Mouse (Mus musculus) left cerebral cortex, postnatal 36 days (tissue): ENCODE results near the gene Fbxo46. TPM values are rescaled to one million over a fixed set of nuclear protein-coding genes. Genes with fewer than 3 reads are reported as not detected.
A peak's percentile ranks its signal among the peaks of the same experiment; 100 is the strongest.
"Not testable (repeated sequence)": the region's sequence is repeated elsewhere in the genome, so short reads cannot be mapped to it uniquely, and the experiment has no call there.

Source experiments
- DNase-seq, 2 experiments: peaks; one replicate each; pipeline ENCODE4 v3.0.0; 2021 to 2022; ENCODE audit warnings: low spot score in 2 of 2, mixed read lengths in 1 of 2
- intact Hi-C: fragments of 180-260 bp; cut with DNase I; formaldehyde crosslinking; loops from one replicate; pipeline ENCODE4 v1.15.1; 2025
- total RNA-seq, 2 experiments: library from RNA; stranded (reverse); gene quantifications; 2 replicates each; pipeline ENCODE4 v1.2.3; 2021

Gene Fbxo46
- total RNA-seq, 2 experiments from 2014 or later = 14.0 to 14.3 TPM

DNA sequence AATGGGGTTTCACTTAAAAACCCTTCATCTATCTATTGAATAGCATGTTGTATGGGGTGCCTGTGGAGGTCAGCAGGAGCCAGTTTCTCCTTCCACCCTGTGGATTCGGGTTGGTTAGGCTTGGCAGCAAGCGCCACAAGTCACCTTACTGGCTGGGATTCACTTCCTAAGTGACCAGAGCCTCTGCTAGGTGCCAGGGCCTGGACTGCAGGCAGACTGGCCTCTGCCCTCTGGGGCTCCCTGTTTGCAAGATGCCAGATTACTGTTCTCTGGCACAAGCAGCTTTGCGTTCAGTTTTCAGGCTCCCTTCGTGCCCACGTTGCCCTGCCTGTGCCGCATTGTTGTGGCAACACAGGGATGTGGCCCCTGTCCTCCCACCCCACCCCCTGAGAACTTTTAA is 5.1 kb downstream of the Fbxo46 start:
- DNase-seq = no peak
- intact Hi-C loops = no loop called here

DNA sequence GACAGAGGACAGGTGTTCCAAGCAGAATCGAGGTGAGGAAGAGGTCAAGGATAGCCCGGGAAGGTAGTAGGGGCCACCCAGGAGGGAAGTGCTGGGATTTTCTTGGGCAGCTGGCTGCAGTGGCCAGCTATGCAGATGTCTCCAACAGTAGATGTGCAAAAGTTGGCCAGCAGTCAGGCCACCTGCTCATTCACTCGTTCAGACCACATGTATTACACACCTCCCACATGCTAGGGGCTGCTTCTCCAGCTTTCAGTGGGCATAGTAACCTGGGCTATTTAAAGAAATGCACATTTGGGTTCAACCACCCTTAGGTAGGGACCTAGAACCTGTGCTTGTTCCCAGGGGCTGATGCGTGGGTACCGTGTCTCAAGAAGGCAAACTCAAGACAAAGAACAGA is 8.1 kb downstream of the Fbxo46 start:
- no peak for DNase-seq
- intact Hi-C loops = no loop called here

DNA sequence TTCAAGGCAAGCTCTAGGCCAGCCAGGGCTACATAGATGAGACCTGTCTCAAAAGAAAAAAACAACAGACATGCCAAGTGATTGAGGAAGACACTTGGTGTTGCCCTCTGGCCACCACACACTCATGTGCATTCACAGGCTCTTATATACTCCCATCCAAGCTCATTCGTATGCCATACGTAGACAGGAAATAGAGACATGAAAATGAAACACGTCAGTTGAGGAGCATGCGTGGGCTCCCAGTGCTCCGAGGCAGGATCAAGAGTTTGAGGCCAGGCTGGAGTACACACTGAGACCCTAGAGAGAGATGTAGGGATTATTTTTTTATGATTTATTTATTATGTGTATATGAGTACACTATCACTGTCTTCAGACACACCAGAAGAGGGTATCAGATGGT is 9.7 kb downstream of the Fbxo46 start:
- intact Hi-C loops = no loop called here
- no peak for DNase-seq

DNA sequence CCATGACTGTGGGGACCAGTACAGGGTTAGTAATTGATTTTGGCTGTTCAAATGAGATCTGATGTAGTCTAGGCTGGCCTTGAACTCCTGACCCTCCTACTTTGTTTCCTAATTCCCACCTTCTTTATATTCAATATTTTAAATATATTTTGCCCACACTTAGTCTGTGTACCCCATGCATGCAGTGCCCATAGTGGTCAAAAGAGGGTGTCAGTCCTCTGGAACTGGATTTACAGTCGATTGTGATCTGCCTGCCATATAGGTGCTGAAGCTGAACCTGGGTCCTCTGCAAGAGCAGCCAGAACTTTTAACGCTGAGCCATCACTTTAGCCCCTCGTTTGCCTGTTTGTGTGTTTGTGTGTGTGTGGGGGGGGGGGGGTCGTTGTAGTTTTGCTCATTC is 11.0 kb downstream of the Fbxo46 start:
- DNase-seq = no peak

DNA sequence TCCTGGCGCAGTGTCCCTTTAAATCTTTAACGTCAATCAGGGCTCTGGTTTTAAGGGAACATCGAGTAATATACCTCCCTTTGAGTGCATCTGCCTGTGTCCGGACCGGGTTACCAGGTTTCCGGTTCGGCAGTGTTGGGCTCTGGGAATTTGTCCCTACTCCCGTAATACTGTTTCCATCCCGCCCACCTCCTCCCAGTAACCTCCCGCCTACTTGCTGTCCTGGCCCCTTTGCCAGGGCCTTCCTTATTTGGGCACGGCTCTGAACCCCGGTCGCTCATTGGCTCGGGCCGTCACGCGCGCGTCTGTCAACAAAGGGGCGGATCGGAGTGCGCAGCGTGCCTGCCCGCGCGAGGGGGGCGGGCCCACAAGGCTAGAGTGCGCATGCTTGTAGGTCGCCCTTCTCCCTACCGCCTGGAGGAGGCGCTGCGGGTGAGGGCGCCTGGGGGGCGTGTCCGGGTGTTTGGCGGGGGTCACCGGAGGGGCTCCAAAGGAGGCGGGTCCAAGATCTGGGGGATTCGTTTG is 11.7 kb downstream of the Fbxo46 start:
- DNase-seq = peak; percentile 95 to 96
- intact Hi-C loops = no loop called here

More for the DNA sequence above, 11.0 kb downstream of the Fbxo46 start:
- intact Hi-C loops = no loop called here

DNA sequence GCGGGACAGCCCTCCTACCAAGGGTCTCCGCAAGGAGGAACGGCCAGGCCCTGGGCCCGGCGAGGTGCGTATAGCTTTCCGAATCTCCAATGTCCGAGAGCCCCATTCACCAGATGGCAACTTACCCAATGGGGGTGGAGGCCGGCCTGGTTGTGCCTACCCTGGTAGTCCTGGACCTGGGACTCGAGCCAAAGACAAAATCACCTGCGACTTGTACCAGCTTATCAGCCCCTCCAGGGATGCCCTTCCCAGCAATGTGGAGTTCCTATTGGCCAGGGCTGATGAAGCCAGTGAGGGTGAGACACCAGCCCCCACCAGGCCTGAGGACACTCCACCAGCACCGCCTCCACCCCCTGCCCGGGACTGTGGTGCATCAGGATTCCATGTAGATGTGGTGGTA is 16.5 kb downstream of the Fbxo46 start:
- intact Hi-C loops = no loop called here
- no peak for DNase-seq

DNA sequence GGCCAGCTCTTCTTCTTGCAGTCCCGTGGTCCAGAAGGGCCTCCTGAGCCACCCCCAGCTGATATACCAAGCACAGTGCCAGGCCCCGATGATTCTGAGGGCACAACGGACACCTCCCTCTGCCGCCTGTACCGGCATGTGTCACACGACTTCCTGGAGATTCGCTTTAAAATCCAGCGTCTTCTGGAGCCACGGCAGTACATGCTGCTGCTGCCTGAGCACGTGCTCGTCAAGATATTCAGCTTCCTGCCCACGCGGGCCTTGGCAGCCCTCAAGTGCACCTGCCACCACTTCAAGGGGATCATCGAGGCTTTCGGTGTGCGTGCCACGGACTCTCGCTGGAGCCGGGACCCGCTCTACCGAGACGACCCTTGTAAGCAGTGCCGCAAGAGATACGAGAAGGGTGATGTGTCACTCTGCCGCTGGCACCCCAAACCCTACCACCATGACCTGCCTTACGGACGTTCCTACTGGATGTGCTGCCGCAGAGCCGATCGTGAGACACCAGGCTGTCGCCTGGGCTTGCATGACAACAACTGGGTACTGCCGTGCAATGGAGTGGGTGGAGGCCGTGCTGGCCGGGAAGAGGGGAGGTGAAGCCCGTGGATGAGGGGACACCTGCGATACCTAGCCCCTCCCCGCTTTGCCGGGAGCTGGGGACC is 17.1 kb downstream of the Fbxo46 start:
- intact Hi-C loops = no loop called here
- peak; percentile 71 to 73 for DNase-seq

DNA sequence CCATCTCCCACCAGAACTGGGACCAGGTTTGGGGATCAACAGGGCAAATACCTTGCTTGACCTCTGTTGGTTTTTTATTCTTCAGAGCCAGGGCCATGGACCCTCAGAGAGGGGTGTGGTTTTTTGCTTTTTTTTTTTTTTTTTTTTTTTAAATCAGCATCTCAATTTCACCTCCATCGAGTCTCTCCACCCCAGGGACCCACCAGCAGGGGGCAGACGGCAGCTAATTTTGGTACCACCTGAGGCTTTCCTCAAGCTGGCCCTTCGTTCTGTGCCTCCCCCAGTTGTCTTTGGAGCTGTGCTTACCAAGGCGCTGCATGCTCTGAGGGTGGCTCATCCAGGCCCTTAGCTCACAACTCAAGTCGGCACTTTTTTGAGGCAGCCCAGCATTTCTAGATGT is 17.7 kb downstream of the Fbxo46 start:
- DNase-seq = peak; percentile 49 to 66
- intact Hi-C loops = no loop called here

DNA sequence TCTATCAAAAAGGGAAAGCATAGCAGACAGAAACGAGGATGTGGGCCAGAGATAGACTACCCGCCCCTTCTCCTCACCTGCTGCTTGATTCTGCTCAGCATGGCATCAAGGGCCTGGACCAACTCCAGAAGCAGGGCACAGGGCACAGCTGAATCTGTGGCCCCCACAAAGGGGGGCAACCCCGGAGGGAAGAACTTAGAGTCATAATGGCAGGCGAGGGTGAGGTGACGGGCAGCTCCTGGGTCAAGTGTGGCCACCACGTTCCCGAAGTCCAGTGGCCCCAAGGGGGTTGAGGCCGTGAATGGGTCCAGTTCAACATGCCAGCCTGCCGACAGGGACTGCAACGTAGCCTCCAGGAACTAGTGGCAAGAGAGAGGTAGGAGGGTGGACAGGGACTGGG is 27.1 kb downstream of the Fbxo46 start:
- intact Hi-C loops = no loop called here
- no peak for DNase-seq

DNA sequence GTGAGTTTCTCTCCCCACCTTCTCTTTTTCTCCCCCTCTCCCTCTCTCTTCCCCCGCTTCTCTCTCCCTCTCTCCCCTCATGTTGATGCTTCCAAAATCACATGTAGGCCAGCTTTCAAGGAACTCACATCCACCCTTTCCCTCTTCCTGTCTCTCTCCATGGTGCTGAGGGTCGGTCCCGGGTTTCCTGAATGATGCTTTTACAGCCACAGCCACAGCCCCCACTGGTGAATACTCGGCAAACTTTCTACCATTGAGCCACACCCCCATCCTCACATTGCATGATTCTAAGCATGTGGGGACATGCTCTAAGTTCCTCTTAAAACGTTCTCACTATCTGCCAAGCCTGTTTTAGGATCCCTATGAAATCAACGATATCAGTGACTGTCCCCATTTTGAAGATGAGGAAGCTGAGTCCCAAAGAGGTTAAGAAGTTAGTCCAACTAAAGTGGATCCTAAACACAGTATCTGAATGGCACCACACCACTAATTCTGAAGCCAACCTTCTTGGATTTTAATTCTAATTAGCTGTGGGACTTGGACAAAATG is 27.9 kb downstream of the Fbxo46 start:
- intact Hi-C loops = no loop called here
- DNase-seq = no peak

DNA sequence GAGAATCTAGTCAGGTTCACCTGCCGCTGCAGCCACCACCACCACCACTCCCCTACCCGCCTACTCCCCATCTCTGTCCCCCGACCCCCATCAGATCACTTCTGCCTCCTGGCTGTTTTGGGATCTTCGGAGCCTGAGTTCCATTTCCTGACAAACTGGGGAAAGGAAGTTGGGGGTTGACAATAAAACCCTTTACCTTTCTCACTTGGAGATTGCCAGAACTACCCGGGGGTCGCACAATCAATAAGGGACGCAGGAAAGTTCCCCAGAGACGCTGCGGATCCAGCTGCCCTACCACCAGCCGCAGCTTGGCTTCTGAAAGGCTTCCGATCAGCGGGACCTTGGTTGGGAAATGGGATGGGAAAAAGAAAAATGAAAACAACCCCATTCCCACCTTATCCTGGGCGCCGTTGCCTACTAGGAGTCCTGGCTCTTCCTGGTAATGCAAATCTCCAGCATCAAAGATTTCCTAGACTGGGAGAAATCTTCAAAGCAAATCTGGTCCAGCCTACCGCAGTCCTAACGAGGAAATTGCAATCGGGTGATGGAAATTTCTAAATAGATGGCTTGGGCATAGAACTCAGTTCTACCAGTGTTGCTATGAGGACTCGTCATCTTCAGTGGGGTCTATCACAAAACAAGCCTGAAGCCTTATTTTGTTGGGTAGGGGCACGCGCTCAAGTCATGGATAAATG is 28.7 kb downstream of the Fbxo46 start:
- no peak for DNase-seq
- intact Hi-C loops = no loop called here

DNA sequence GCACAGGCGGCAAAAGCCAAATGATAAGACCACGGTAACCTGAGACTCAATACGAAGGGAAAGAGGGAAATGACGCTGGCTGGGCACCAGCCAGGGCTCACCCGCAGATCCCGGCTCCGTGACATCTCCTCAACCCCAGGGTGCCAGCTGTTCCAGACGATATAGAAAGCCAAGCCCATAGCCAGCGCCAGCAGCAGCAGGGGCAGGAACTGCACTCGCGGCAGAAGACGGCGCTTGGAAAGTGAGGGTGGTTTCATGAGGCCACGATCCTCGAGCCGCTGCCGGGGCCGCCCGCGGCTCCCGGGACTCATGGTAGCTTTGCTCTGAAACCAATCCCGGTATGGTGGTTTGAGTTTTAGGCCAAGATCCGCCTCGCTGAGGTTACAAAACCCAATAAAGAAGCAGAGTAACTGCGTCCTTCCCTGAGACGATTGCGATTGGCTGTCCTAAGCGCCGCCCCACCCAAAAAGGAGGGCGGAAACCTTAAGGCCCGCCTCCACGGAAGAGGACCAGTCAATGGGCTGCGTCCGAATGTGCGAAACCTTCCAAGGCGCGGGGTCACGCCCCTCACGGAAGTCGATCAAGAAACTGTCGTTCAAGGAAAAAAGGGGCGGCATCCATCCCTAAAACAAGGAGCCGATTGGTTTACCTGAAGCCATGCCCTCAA is 29.3 kb downstream of the Fbxo46 start, which contains the start of gene Qpctl:
Gene Qpctl (minus strand): TSS at position 417 of the 667 bp plus-strand sequence.
- peak; percentile 97 to 98 for DNase-seq
- intact Hi-C loops = no loop called here

DNA sequence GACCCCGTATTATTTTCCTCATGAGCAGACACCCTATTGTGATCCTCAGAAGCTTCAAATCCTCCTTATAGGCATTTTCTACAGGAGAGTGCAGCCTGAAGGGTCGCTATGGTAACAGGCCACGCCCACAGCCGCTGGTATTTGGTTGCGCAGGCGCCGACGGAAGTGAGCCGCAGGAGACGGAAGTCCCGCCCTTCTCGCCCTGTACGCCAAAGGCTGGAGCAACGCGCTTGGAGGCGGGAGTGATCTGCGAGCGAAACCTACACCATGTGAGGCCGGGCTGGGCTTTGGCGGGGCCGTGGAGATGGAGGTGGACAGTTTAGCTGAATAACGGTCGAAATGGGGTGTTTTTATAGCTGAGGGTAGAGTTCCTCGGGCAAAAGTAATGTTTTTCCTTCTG is 30.0 kb downstream of the Fbxo46 start, which contains the start of gene Snrpd2:
Gene Snrpd2 (plus strand): TSS at position 97 of the 400 bp plus-strand sequence.
- intact Hi-C loops = no loop called here

DNA sequence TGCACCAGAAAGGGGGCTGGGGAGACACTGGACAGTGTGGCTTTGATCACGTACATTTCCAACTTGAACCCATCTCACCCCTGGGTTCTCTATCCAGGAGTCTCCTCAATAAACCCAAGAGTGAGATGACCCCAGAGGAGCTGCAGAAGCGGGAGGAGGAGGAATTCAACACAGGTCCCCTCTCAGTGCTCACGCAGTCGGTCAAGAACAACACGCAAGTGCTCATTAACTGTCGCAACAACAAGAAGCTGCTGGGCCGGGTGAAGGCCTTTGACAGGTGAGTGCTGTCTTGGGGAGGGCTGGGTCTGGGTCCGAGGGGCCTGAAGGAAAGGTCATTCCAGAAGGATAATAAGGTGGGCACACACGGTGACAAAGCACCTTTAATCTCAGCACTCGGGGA is 31.5 kb downstream of the Fbxo46 start:
- intact Hi-C loops, DNase-seq: not testable (repeated sequence)

More for the DNA sequence above, 30.0 kb downstream of the Fbxo46 start, which contains the start of gene Snrpd2:
- peak; percentile 94 for DNase-seq

DNA sequence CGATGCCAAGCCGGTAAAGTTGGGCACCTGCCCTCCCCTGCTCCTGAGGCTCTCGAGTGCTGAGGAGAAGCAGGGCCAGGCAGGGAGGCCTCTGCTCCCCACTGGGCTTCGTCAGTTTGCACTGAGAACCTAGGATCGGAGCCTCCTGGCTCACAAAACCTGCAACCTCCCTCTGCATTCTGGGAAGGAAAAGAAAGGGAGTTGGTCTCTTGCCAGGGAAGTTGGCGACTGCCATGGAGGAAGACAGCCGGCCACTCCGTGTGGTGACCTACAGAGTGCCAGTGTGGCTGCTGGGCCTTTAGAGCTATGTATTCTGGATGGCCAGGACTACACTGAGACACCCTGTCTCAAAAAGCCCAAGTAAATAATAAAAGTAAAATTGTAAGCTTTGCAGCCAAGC is 35.1 kb downstream of the Fbxo46 start:
- intact Hi-C loops = no loop called here
- no peak for DNase-seq

DNA sequence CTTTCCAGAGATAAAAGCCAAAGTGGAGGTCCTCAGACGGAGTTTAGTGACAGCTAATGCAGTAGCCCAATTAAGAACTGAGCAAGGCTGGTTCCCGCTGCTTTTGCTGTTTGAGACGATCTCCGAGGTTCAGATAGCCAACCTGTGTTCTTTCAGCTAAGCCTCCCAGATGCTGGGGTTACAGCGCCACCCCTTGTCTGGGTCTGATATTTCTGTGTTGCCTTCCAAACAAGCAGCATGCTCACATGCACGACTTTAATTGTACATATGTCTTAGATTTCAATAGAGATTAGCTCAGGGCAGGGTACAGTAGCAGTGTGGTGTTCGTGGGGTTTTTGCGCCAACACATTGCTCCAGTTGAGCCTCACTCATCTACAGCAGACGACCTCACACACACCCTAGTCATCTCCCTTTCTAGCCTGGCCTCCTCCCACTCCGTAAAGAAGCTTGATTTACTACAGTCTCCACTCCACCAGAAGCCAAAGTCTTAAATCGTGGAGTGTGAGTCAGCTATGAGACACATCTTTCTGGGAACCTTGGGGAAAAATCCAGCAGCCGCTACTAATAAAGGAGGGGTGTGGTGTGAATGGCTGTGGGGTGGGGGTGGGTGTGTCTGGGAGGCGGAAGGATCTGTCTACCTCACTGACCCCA is 36.3 kb downstream of the Fbxo46 start:
- no peak for DNase-seq
- intact Hi-C loops = loop anchor here (1.0 kb wide), 1 partner anchor 14 kb away; no protein-coding TSS in a partner anchor

DNA sequence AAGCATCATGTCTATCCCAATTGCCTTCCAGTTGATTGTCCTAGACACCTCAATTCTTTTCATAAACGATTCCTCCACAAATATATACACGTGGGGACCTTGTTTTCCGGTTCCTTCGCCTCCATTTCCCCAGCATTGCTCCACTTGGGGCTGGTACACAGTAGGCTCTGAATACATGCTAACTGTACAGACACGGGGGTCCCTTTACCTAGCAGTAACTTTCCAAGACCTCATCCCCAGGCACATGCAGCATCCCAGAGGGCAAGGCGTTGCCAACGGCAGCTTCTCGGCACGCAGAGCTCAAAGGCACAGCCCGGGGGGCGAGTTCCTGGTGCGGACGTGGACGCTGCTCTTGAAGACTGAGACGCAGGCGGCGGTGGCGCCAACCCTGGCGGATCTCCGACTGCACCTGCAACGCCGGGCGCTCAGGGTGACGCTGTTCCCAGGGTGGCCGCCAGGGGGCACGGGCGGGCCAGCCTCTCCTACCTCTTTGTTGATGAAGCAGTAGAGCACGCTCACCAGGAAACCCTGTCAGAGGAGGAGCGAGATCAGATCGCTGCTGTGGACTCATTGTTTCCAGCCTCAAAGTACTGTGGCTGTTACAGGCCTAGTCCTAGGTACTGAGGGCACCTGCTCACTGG is 37.6 kb downstream of the Fbxo46 start:
- intact Hi-C loops = no loop called here
- peak; percentile 93 for DNase-seq

DNA sequence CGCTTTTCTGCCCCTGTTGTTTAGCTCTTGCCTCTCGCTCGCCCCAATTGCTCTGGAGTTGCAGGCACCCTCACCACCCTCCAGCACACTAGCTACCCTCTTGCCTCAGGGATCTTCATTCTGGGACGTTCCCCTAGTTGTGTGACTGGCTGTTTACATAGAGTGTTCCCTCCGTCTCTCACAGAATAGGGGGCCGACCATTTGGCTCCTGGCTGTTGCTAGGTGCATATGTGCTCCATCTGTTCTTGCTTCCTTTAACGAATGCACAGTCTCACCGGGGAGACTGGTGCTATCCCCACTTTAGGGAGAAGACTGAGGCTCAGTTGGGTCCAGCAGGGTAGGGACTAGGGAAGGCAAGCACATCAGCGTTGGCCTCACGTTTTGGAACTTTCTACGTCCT is 38.9 kb downstream of the Fbxo46 start:
- intact Hi-C loops = no loop called here
- DNase-seq = no peak

DNA sequence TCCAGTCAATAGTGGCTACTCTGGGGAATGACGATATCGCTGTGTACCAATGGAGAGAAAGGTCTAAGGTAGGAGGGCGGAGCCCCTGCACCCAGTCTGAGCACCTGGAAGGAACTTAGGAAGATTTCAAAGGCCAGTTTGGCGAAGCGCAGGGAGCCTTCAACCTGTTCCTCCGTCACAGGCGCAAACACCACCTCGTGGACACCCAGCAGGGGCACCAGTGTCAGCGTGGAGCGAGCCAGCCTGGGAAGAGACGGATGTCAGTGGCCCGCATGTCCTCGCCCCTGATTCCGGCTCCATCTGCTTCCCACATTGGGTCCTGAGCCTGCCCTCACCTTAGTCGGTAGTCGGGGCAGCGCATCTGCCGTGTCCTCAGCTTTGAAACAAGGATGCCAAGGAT is 39.8 kb downstream of the Fbxo46 start:
- intact Hi-C loops = no loop called here
- no peak for DNase-seq
